Mouse (Mus musculus) limb, embryonic 14.5 days (tissue): ENCODE data around the gene Prkag1. TPM values are rescaled to one million over a fixed set of nuclear protein-coding genes. Genes with fewer than 3 reads are reported as not detected.
A peak's percentile ranks its signal among the peaks of the same experiment; 100 is the strongest.
"Not testable (repeated sequence)": the region's sequence is repeated elsewhere in the genome, so short reads cannot be mapped to it uniquely, and the experiment has no call there.

ENCODE experiments used
- ATAC-seq: fragments of 200-750 bp; cut with Nextera tagmentation; 2 replicates; pipeline ENCODE4 v1.8.0; 2017; ENCODE audit warnings: low read depth, moderate number of reproducible peaks, moderate TSS enrichment; ENCODE audit not compliant: low FRiP score
- DNase-seq: peaks from one replicate; pipeline ENCODE4 v3.0.0-alpha.2; 2015; ENCODE audit warnings: low spot score
- H3K27ac ChIP-seq: fragments of 300-500 bp; sonication (generic); replicated peaks from 2 replicates; pipeline ENCODE4 v1.5.1; 2014; ENCODE audit warnings: low read depth, mild to moderate bottlenecking, low read length, moderate library complexity, mixed read lengths
- H3K27me3 ChIP-seq: fragments of 300-500 bp; sonication (generic); 2 replicates; pipeline ENCODE4 v1.6.1; 2014; ENCODE audit warnings: low read length, mixed read lengths; ENCODE audit not compliant: control insufficient read depth, insufficient read depth
- H3K36me3 ChIP-seq: fragments of 300-500 bp; sonication (generic); 2 replicates; pipeline ENCODE4 v1.6.1; 2014; ENCODE audit warnings: mild to moderate bottlenecking, low read length, moderate library complexity, mixed read lengths; ENCODE audit not compliant: control insufficient read depth, insufficient read depth
- H3K4me1 ChIP-seq: fragments of 300-500 bp; sonication (generic); 2 replicates; pipeline ENCODE4 v1.6.1; 2014; ENCODE audit warnings: antibody characterized with exemption, low read length, mixed read lengths; ENCODE audit not compliant: control insufficient read depth, insufficient read depth
- H3K4me2 ChIP-seq: fragments of 300-500 bp; sonication (generic); replicated peaks from 2 replicates; pipeline ENCODE4 v1.6.1; 2014; ENCODE audit warnings: low read depth, mild to moderate bottlenecking, low read length, moderate library complexity; ENCODE audit not compliant: severe bottlenecking
- H3K4me3 ChIP-seq: fragments of 300-500 bp; sonication (generic); replicated peaks from 2 replicates; pipeline ENCODE4 v1.5.1; 2014; ENCODE audit warnings: low read length
- H3K9ac ChIP-seq: fragments of 300-500 bp; sonication (generic); 2 replicates; pipeline ENCODE4 v1.6.1; 2014; ENCODE audit warnings: mild to moderate bottlenecking, low read depth, low read length, moderate library complexity; ENCODE audit not compliant: severe bottlenecking
- H3K9me3 ChIP-seq: fragments of 300-500 bp; sonication (generic); 2 replicates; pipeline ENCODE4 v1.6.1; 2016; ENCODE audit warnings: low read length; ENCODE audit not compliant: control insufficient read depth
- POLR2A ChIP-seq: fragments of 200-500 bp; IDR thresholded peaks from 2 replicates; pipeline ENCODE4 v1.8.0; 2012; ENCODE audit warnings: inconsistent platforms, mild to moderate bottlenecking, moderate library complexity, borderline replicate concordance; ENCODE audit not compliant: insufficient read depth, insufficient read length; ENCODE audit errors: extremely low read depth
- WGBS: fragments of 180-500 bp; shearing (Covaris S2); extraction: QIAGEN DNeasy Blood & Tissue Kit; methylation state at CpG from one replicate; pipeline ENCODE4 v1.1.7; 2014; 5-methylcytosine and 5-hydroxymethylcytosine counted together
- polyA plus RNA-seq, 2 experiments: library from polyadenylated mRNA; depleted of rRNA in 1 of 2; stranded (reverse) in 1 of 2; unstranded in 1 of 2; fragments of >200 nt; fragmentation: Nextera tagmentation in 1 of 2; extraction: Ambion mirVana in 1 of 2; gene quantifications; 2 replicates each; pipeline versions ENCODE4 v1.2.1 to v1.2.3; 2012 to 2014

The Prkag1 gene
- polyA plus RNA-seq, 2 experiments = 82.3 to 93.7 TPM

GRCm38 (mm10) chr15:98818171-98818570, 13.2 kb downstream of the Prkag1 start:
- no peak overlapping the region for H3K27ac ChIP-seq
- no peaks in the 10 kb centered on the region for H3K27me3 ChIP-seq
- no peak for TF ChIP-seq POLR2A
- H3K4me1 ChIP-seq = no peaks in the 10 kb centered on the region
- no peaks in the 10 kb centered on the region for H3K9me3 ChIP-seq
- WGBS = 90% methylated on average over 7 of the region's 7 CpGs
- peaks cover 59% of the 10 kb centered on the region for H3K36me3 ChIP-seq
- H3K9ac ChIP-seq = no peak overlapping the region
- H3K4me3 ChIP-seq = no peak overlapping the region
- DNase-seq (no peak), ATAC-seq (no peak)
- H3K4me2 ChIP-seq = no peak overlapping the region

- H3K9ac ChIP-seq = no peak overlapping the region
- peaks cover 45% of the 10 kb centered on the region for H3K36me3 ChIP-seq
- no peak for DNase-seq
- 91% methylated on average over 20 of the region's 20 CpGs for WGBS
- H3K4me1 ChIP-seq = peaks cover 5% of the 10 kb centered on the region
- no peak for TF ChIP-seq POLR2A
- no peak overlapping the region for H3K4me3 ChIP-seq
- H3K27ac ChIP-seq = no peak overlapping the region
- ATAC-seq = no peak
- no peaks in the 10 kb centered on the region for H3K9me3 ChIP-seq
- peaks cover 27% of the 10 kb centered on the region for H3K27me3 ChIP-seq
- H3K4me2 ChIP-seq = no peak overlapping the region
Observed at GRCm38 (mm10) chr15:98812741-98813424, 18.4 kb downstream of the Prkag1 start.

GRCm38 (mm10) chr15:98810212-98810611, 21.1 kb downstream of the Prkag1 start:
- not testable (repeated sequence) for DNase-seq, ATAC-seq, H3K27ac ChIP-seq, H3K4me2 ChIP-seq, H3K9me3 ChIP-seq, H3K4me3 ChIP-seq, H3K9ac ChIP-seq
- 74% methylated on average over 6 of the region's 6 CpGs for whole genome bisulfite sequencing
- Histone ChIP-seq H3K4me1 (peaks cover 21% of the 10 kb centered on the region), H3K36me3 (peaks cover 31% of the 10 kb centered on the region), H3K27me3 (peaks cover 54% of the 10 kb centered on the region)

GRCm38 (mm10) chr15:98809390-98809789, 21.9 kb downstream of the Prkag1 start, which contains the start of gene Ddn:
Ddn (minus strand) TSS chr15:98809490.
- ATAC-seq (no peak), DNase-seq (no peak)
- peaks cover 21% of the 10 kb centered on the region for H3K4me1 ChIP-seq
- 36% methylated on average over 3 of the region's 3 CpGs for WGBS
- 0 out of 2 replicates have a peak within 1 kb of the TSS, but pooled peaks have one; percentile 36 for H3K9ac ChIP-seq
- H3K36me3 ChIP-seq = peaks cover 26% of the 10 kb centered on the region
- H3K9me3 ChIP-seq = no peaks in the 10 kb centered on the region
- no peak within 1 kb of the TSS for H3K27ac ChIP-seq
- no peak for TF ChIP-seq POLR2A
- H3K4me3 ChIP-seq = peak within 1 kb of the TSS; percentile 42
- peak within 1 kb of the TSS; percentile 88 for H3K4me2 ChIP-seq
- peaks cover 62% of the 10 kb centered on the region for H3K27me3 ChIP-seq

GRCm38 (mm10) chr15:98808651-98809134, 22.6 kb downstream of the Prkag1 start:
- no peak for DNase-seq
- Histone ChIP-seq H3K4me3 (0 out of 2 replicates have a peak overlapping the region, but pooled peaks have one; percentile 42), H3K27me3 (peaks cover 69% of the 10 kb centered on the region), H3K36me3 (peaks cover 19% of the 10 kb centered on the region), H3K9ac (no peak overlapping the region), H3K9me3 (no peaks in the 10 kb centered on the region), H3K4me1 (peaks cover 21% of the 10 kb centered on the region), H3K4me2 (no peak overlapping the region), H3K27ac (no peak overlapping the region)
- 6% methylated on average over 6 of the region's 6 CpGs for WGBS
- ATAC-seq = no peak
- no peak for TF ChIP-seq POLR2A
